Mouse (Mus musculus): ENCODE results near the gene Crtap. TPM values are rescaled to one million over a fixed set of nuclear protein-coding genes. Genes with fewer than 3 reads are reported as not detected.
A peak's percentile ranks its signal among the peaks of the same experiment; 100 is the strongest.

Crtap gene
- polyA plus RNA-seq, 2 experiments, result 12.8 to 13.7 TPM

DNA sequence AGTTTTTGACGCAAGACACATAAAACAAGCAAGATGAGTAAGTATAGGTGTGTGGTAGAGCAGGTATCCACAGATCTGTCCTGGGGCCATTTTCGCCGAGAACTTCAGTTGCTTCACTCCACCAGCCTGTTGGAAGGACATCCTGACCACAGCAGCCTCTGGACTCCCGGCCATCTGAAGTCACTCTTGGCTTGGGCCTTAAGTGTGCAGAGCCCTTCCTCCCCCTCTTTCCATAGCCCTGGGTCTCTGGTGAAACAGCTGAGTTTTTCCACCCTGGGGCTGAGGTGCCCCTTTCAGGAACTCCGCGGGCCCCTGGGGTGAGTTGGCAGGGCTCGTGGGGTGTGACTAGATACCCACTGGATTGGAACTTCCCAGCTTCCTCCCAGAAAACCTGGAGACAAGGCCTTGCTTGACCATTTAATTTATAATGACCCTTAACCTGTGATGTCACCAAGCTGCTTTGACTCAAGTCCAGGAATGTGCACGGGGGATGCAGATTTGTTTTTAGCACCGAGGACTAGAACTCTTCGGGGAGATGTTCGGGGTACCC is 19.9 kb upstream of the Crtap start:
- 0 out of 2 replicates have a peak, but pooled peaks cover 3% of the 10 kb centered on the region for H3K36me3 ChIP-seq (replicated peaks; ENCODE audit: control insufficient read depth, insufficient read depth, low read depth)
- DNase-seq (ENCODE audit: low read depth in 3 of 3, low spot score in 3 of 3), result no peak
- TF ChIP-seq EP300 (IDR thresholded peaks at IDR 0.05; ENCODE audit: low read depth) (no peak), CTCF (IDR thresholded peaks at IDR 0.05; ENCODE audit: low read depth) (no peak)
- no peaks in the 10 kb centered on the region for H3K4me1 ChIP-seq (replicated peaks; ENCODE audit: control insufficient read depth in 2 of 2, insufficient read depth in 2 of 2, low read length in 1 of 2)
- H3K27ac ChIP-seq, result no peak overlapping the region
- no peak overlapping the region for H3K4me2 ChIP-seq (ENCODE audit: low read depth)
- 85% methylated on average over 11 of the region's 11 CpGs for WGBS (ENCODE audit: insufficient replicate concordance)
- H3K27me3 ChIP-seq (ENCODE audit: control insufficient read depth, insufficient read depth, low read length), result no peaks in the 10 kb centered on the region
- no peak overlapping the region for H3K9ac ChIP-seq (replicated peaks)
- no peaks in the 10 kb centered on the region for H3K9me3 ChIP-seq (ENCODE audit: control insufficient read depth, low read length)
- H3K4me3 ChIP-seq (ENCODE audit: insufficient read depth in 1 of 2, low read depth in 2 of 2, low read length in 2 of 2), result no peak overlapping the region
- no peak for ATAC-seq (ENCODE audit: insufficient read depth)

GRCm38 (mm10) chr9:114407676-114408075 is 17.2 kb upstream of the Crtap start:
- Histone ChIP-seq H3K27me3 (ENCODE audit: control insufficient read depth, insufficient read depth, low read length) (no peaks in the 10 kb centered on the region), H3K9ac (replicated peaks) (no peak overlapping the region), H3K36me3 (replicated peaks; ENCODE audit: control insufficient read depth, insufficient read depth, low read depth) (peaks cover 5% of the 10 kb centered on the region), H3K27ac (no peak overlapping the region), H3K9me3 (ENCODE audit: control insufficient read depth, low read length) (no peaks in the 10 kb centered on the region), H3K4me1 (replicated peaks; ENCODE audit: control insufficient read depth in 2 of 2, insufficient read depth in 2 of 2, low read length in 1 of 2) (no peaks in the 10 kb centered on the region), H3K4me3 (ENCODE audit: insufficient read depth in 1 of 2, low read depth in 2 of 2, low read length in 2 of 2) (no peak overlapping the region), H3K4me2 (ENCODE audit: low read depth) (no peak overlapping the region)
- WGBS (ENCODE audit: insufficient replicate concordance), result 64% methylated on average over 2 of the region's 2 CpGs
- no peak for ATAC-seq (ENCODE audit: insufficient read depth)
- TF ChIP-seq CTCF (IDR thresholded peaks at IDR 0.05; ENCODE audit: low read depth), result no peak
- no peak for DNase-seq (ENCODE audit: low read depth in 3 of 3, low spot score in 3 of 3)

- Histone ChIP-seq H3K36me3 (replicated peaks; ENCODE audit: control insufficient read depth, insufficient read depth, low read depth) (peaks cover 5% of the 10 kb centered on the region), H3K4me1 (replicated peaks; ENCODE audit: control insufficient read depth in 2 of 2, insufficient read depth in 2 of 2, low read length in 1 of 2) (peaks cover 5 to 14% of the 10 kb centered on the region in 2 experiments; a peak in 3 of 4 replicates), H3K27me3 (ENCODE audit: control insufficient read depth, insufficient read depth, low read length) (no peaks in the 10 kb centered on the region), H3K4me3 (ENCODE audit: insufficient read depth in 1 of 2, low read depth in 2 of 2, low read length in 2 of 2) (peak overlapping the region; percentile 66 to 87), H3K9me3 (ENCODE audit: control insufficient read depth, low read length) (no peaks in the 10 kb centered on the region), H3K9ac (replicated peaks) (peak overlapping the region; percentile 81), H3K4me2 (ENCODE audit: low read depth) (peak overlapping the region; percentile 80), H3K27ac (no peak overlapping the region)
- TF ChIP-seq EP300 (IDR thresholded peaks at IDR 0.05; ENCODE audit: low read depth) (no peak), CTCF (IDR thresholded peaks at IDR 0.05; ENCODE audit: low read depth) (peak; percentile 50)
- peak in 1 of 3 experiments; percentile 32 for DNase-seq (ENCODE audit: low read depth in 3 of 3, low spot score in 3 of 3)
- WGBS (ENCODE audit: insufficient replicate concordance), result 2% methylated on average over 16 of the region's 16 CpGs
- ATAC-seq (ENCODE audit: insufficient read depth), result peak; percentile 3; the same call in 1 of the 2 replicates
These were observed 11.2 kb upstream of the Crtap start for GRCm38 (mm10) chr9:114401685-114402080.

DNA sequence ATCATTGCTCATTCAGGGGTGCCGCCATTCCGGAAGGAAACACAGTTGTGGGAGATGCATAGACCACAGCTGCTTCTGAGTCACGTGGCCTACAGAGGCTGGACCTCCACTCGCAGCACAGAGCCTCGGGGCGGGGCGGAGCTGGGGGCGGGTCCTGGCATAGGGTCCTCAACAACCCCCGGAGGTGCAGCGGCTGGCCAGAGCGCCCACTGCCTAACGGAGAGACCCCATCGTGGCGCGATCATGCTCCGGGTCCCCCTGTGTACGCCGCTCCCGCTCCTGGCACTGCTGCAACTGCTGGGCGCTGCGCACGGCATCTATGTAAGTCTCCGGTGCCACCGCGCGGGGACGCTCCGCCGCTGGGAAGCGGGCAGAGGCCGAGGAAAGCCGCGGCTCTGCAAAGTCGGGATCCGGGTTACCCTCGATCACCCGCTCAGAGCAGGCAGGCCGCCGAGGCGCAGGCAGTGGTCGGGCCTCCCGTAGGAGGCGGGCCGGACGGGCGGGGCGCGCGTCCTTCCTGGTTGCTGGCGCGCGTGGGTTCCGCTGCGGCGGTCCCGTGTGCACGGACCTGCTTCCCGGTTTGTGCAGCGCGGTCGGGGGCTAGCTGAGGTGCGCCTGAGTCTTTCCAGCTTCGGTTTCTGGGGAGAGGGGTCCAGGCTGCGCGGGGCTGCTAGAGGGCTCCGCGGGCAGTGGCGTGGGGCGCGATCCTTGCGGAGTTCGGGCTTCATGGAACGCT is 10.6 kb upstream of the Crtap start, which contains the start of the genes Glb1 and Tmppe:
Gene Glb1, plus strand, starts transcription at position 128 of the 736 bp plus-strand sequence.
Gene Tmppe, plus strand, starts transcription at position 157 of the 736 bp plus-strand sequence.
- Histone ChIP-seq H3K4me1 (replicated peaks; ENCODE audit: control insufficient read depth in 2 of 2, insufficient read depth in 2 of 2, low read length in 1 of 2) (peaks cover 5 to 14% of the 10 kb centered on the region in 2 experiments; a peak in 3 of 4 replicates), H3K4me3 (ENCODE audit: insufficient read depth in 1 of 2, low read depth in 2 of 2, low read length in 2 of 2) (peak within 1 kb of the TSS; percentile 66 to 87), H3K27me3 (ENCODE audit: control insufficient read depth, insufficient read depth, low read length) (no peaks in the 10 kb centered on the region), H3K9me3 (ENCODE audit: control insufficient read depth, low read length) (no peaks in the 10 kb centered on the region), H3K4me2 (ENCODE audit: low read depth) (peak within 1 kb of the TSS; percentile 80), H3K36me3 (replicated peaks; ENCODE audit: control insufficient read depth, insufficient read depth, low read depth) (peaks cover 5% of the 10 kb centered on the region), H3K27ac (no peak within 1 kb of the TSS; the same call in 1 of the 2 replicates), H3K9ac (replicated peaks) (peak within 1 kb of the TSS; percentile 81)
- under 1% methylated on average over 73 of the region's 73 CpGs for WGBS (ENCODE audit: insufficient replicate concordance)
- DNase-seq (ENCODE audit: low read depth in 3 of 3, low spot score in 3 of 3) (peak in 2 of 3 experiments; percentile 51 to 66), ATAC-seq (ENCODE audit: insufficient read depth) (peak; percentile 90)
- TF ChIP-seq EP300 (IDR thresholded peaks at IDR 0.05; ENCODE audit: low read depth) (no peak), CTCF (IDR thresholded peaks at IDR 0.05; ENCODE audit: low read depth) (peak; percentile 61)

GRCm38 (mm10) chr9:114400588-114400948 is 10.1 kb upstream of the Crtap start:
- Histone ChIP-seq H3K27me3 (ENCODE audit: control insufficient read depth, insufficient read depth, low read length) (no peaks in the 10 kb centered on the region), H3K9me3 (ENCODE audit: control insufficient read depth, low read length) (no peaks in the 10 kb centered on the region), H3K36me3 (replicated peaks; ENCODE audit: control insufficient read depth, insufficient read depth, low read depth) (peaks cover 3% of the 10 kb centered on the region), H3K4me1 (replicated peaks; ENCODE audit: control insufficient read depth in 2 of 2, insufficient read depth in 2 of 2, low read length in 1 of 2) (peaks cover 5 to 14% of the 10 kb centered on the region in 2 experiments; a peak in 3 of 4 replicates), H3K4me2 (ENCODE audit: low read depth) (peak overlapping the region; percentile 80), H3K9ac (replicated peaks) (peak overlapping the region; percentile 81), H3K27ac (no peak overlapping the region), H3K4me3 (ENCODE audit: insufficient read depth in 1 of 2, low read depth in 2 of 2, low read length in 2 of 2) (peak overlapping the region; percentile 66 to 87)
- DNase-seq (ENCODE audit: low read depth in 3 of 3, low spot score in 3 of 3), result no peak
- ATAC-seq (ENCODE audit: insufficient read depth), result peak; percentile 29
- 10% methylated on average over 5 of the region's 5 CpGs for WGBS (ENCODE audit: insufficient replicate concordance)
- TF ChIP-seq CTCF (IDR thresholded peaks at IDR 0.05; ENCODE audit: low read depth) (no peak), EP300 (IDR thresholded peaks at IDR 0.05; ENCODE audit: low read depth) (no peak)

Data from liver, embryonic 14.5 days (tissue).